Mouse (Mus musculus): ENCODE data around the gene Ank2.

Ank2 gene

GRCm38 (mm10) chr3:126979635-126980034 is 519.5 kb downstream of the Ank2 start:
- POLR2A ChIA-PET, result interaction anchor here in 2 of 4 experiments (0.7 to 1.5 kb wide), 2 partner anchors 19 to 300 kb away, joined by 4 to 12 read pairs; no protein-coding TSS in a partner anchor
- CTCF ChIA-PET, result interaction anchor here (0.5 to 1.8 kb wide), 16 partner anchors 13 to 1518 kb away, joined by 3 to 9 read pairs (median 3); no protein-coding TSS in a partner anchor

- CTCF ChIA-PET, result interaction anchor here (0.6 to 1.8 kb wide), 15 partner anchors 12 to 1420 kb away, joined by 3 to 9 read pairs (median 3); no protein-coding TSS in a partner anchor
- POLR2A ChIA-PET, result interaction anchor here in 2 of 4 experiments (0.7 to 1.5 kb wide), 2 partner anchors 20 to 301 kb away, joined by 4 to 12 read pairs; no protein-coding TSS in a partner anchor
Observed at GRCm38 (mm10) chr3:126978768-126979410, 520.3 kb downstream of the Ank2 start.

DNA sequence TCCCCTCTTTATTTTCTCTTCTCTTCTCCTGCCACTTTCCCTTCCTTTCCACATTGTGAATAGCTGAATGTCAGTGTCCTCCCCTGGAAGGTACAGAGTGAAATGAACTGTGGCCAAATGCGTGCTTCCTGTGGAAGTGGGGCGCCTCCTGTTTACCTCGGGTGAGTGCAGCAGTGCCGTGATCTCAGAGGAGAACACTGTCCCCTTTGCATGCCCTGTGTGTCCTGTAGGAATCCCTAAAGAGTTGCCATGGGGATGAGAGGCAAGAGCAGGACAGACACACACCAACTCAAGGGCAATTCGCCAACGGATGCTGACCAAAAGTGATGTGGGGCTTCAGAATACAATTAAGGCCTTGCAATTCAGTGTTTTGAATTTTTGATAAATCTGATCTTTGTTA is 521.8 kb downstream of the Ank2 start:
- ChIA-PET CTCF (interaction anchor here in 2 of 4 experiments (0.6 to 1.1 kb wide), 2 partner anchors 21 to 278 kb away, joined by 6 to 10 read pairs; no protein-coding TSS in a partner anchor), POLR2A (no interaction called here)

GRCm38 (mm10) chr3:126976793-126977192 is 522.4 kb downstream of the Ank2 start:
- ChIA-PET CTCF (interaction anchor here in 1 of 4 experiments (1.1 kb wide), 1 partner anchor 22 kb away, joined by 10 read pairs; no protein-coding TSS in a partner anchor), POLR2A (no interaction called here)

DNA sequence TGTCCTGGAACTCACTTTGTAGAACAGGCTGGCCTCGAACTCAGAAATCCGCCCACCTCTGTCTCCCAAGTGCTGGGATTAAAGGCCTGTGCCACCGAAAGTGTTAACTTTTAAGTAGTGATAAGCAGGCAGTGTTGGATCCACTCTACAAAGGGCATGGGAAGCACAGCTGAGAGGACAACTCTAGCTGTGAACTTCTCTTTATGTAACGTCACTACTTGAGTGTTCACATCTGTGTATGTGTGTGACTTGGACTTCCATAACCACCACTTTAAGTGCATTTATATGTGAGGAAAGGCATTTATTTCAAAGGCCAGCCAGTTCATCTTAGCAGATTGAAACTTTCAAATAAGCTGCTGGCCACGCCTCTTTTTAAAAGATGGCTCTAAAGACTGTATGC is 523.7 kb downstream of the Ank2 start:
- ChIA-PET CTCF (no interaction called here), POLR2A (no interaction called here)

GRCm38 (mm10) chr3:126973551-126973950 is 525.6 kb downstream of the Ank2 start:
- POLR2A ChIA-PET, result no interaction called here
- CTCF ChIA-PET, result no interaction called here

DNA sequence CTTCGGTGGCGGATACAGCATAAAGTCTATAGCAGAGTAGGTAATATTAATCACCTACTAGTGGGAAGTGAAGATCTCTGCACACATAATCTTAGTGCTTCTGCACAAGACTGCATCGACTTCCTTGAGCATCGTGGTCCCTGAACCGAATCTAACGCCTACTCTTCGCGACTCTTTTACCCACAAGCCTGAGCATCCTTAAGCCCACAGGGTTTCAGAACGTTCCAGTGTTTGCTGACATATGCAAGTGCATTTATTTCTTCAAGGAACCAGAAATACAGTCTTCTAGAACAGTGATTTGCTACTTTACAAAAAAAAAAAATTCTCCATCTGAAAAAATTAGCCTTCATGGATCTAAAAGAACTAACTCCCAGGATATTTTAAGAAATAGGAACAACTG is 527.6 kb downstream of the Ank2 start:
- ChIA-PET CTCF (no interaction called here), POLR2A (no interaction called here)

DNA sequence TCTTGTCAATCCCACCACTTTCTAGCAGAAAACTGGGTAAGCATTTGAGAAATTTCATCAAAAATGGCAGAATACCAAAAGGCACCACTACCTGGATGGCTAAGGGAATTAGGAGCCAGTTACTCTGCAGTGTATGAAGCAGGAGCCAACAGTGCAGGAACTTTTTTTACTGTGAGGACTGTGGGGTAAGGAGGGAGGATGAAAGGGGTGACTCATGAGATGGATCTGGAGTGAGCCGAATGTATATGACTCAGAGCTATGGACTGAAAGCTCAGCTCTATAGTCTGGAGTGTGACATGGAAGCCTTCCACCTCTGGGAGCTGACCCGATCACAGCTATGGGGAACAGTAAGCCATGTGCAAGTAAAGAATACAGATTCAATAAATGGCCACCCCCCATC is 530.4 kb downstream of the Ank2 start:
- CTCF ChIA-PET, result no interaction called here

GRCm38 (mm10) chr3:126965767-126966166 is 533.4 kb downstream of the Ank2 start:
- POLR2A ChIA-PET, result no interaction called here
- CTCF ChIA-PET, result no interaction called here

More for the DNA sequence above, 530.4 kb downstream of the Ank2 start:
- POLR2A ChIA-PET, result no interaction called here

GRCm38 (mm10) chr3:126962326-126962725 is 536.8 kb downstream of the Ank2 start:
- ChIA-PET CTCF (interaction anchor here in 1 of 4 experiments (0.7 kb wide), 1 partner anchor 32 kb away, joined by 3 read pairs; no protein-coding TSS in a partner anchor), POLR2A (no interaction called here)

- CTCF ChIA-PET, result no interaction called here
- POLR2A ChIA-PET, result no interaction called here
Observed at GRCm38 (mm10) chr3:126952698-126953097, 546.5 kb downstream of the Ank2 start.

- ChIA-PET POLR2A (no interaction called here), CTCF (interaction anchor here in 1 of 4 experiments (1.0 kb wide), 1 partner anchor 14 kb away, joined by 4 read pairs; no protein-coding TSS in a partner anchor)
Observed at GRCm38 (mm10) chr3:126946591-126946990, 552.6 kb downstream of the Ank2 start.

DNA sequence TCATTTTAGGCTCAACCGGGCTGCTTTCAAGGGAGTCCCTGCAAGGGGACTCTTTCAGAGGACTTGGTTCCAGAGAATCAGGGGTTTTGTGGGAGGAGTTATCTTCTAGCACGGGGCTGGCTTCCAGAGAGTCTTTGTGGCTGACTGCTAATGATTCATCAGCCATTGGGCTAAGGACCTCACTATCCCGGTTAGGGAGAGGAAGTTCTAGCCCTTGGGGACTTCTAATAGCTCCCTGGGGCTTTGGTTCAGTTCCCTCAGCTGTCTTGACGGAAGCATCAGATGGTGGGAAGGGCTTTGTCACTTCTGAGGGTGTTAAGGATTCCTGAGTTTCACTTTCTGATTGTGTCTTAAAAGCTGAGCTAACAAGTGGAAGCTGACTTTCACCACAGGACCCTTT is 554.3 kb downstream of the Ank2 start:
- POLR2A ChIA-PET, result interaction anchor here in 1 of 4 experiments (0.6 kb wide), 1 partner anchor 652 kb away, joined by 3 read pairs; no protein-coding TSS in a partner anchor

DNA sequence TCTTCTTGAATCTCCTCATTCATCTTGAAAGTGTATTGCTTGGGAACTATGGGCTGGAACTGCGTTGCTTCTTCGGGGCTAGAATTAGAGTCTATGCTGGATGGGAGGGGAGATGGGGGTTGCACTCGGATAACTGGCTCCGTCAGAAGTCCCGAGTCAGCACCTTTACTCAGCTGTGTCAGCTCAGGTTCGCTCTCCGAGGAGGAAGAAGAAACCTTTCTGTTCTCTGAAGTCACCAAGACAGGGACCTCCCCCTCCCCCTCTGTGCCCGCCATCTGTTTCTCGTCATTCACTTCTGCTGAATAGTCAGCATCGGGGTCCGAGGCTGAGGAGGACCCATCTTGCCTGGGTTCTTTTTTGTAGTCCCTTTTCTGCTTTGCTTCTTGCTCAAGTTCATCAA is 555.1 kb downstream of the Ank2 start:
- ChIA-PET POLR2A (no interaction called here), CTCF (interaction anchor here in 1 of 4 experiments (1.7 kb wide), 1 partner anchor 12 kb away, joined by 3 read pairs; no protein-coding TSS in a partner anchor)

More for the DNA sequence above, 554.3 kb downstream of the Ank2 start:
- CTCF ChIA-PET, result interaction anchor here in 1 of 4 experiments (1.7 kb wide), 1 partner anchor 12 kb away, joined by 3 read pairs; no protein-coding TSS in a partner anchor

- POLR2A ChIA-PET, result no interaction called here
- CTCF ChIA-PET, result no interaction called here
Observed at GRCm38 (mm10) chr3:126940452-126940851, 558.7 kb downstream of the Ank2 start.

- POLR2A ChIA-PET, result interaction anchor here in 1 of 4 experiments (0.8 kb wide), 1 partner anchor 335 kb away, joined by 3 read pairs; no protein-coding TSS in a partner anchor
- CTCF ChIA-PET, result interaction anchor here in 3 of 4 experiments (0.6 to 1.2 kb wide), 6 partner anchors 12 to 1071 kb away, joined by 3 to 4 read pairs (median 4); no protein-coding TSS in a partner anchor
Observed at GRCm38 (mm10) chr3:126931884-126932506, 567.2 kb downstream of the Ank2 start.

DNA sequence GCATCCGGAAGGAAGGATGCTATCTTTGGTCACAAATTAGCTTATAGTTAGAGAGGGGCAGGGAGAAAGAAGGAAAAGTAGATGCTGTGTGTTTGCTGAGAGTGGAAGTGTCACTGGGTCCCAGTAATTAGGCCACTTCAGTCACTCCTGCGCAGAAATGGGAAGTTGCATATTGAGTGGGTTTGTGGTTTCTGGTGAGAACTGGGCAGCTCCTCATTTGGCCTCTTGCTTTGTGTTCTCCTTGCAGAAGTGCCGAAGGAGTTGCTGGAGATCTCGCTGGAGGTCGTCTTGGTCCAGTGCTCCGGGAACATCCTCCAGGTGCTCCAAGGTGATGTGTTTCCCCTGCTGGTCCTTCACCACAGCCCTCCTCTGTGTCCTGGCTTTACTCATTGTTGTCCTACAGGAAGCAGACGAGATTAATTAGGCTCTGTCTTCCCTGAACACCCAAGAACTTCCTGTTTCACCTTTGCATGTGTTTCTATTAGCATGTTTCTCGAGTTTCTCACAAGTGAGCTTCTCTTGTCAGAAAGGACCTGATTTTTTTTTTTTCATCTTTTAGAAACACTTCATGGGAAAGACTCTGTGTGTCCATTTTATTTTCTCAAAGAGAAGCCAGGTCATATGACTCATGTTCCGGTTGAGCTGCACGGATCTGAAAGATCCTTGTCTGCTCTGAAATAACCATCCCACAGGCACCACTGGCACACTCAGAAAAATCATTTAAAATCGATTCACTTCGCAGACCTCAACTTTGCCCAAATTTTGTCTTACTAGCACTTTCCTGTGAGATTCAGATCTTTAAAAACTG is 575.4 kb downstream of the Ank2 start:
- POLR2A ChIA-PET, result no interaction called here
- CTCF ChIA-PET, result interaction anchor here in 1 of 4 experiments (0.6 kb wide), 1 partner anchor 1314 kb away, joined by 5 read pairs; no protein-coding TSS in a partner anchor

DNA sequence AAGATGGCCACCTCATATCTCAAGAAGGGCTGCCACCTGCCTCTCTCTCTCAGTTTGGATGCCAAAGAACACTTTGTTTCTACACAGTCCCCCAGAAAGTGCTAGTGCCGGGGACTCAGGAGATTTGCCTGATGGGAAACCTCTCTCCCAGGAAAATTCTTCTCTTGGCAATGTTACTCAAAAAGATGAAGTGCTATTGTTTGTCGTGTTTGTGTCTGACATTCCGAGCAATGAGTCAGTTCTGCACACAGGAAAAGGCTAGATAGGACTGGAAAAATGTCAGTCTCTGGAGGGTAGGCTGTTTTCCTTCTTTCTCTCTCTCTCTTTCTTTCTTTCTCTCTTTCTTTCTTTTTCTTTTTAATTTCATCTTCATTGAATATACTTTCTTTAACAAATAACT is 577.2 kb downstream of the Ank2 start:
- ChIA-PET POLR2A (no interaction called here), CTCF (interaction anchor here in 1 of 4 experiments (0.7 kb wide), 1 partner anchor 94 kb away, joined by 5 read pairs; no protein-coding TSS in a partner anchor)

DNA sequence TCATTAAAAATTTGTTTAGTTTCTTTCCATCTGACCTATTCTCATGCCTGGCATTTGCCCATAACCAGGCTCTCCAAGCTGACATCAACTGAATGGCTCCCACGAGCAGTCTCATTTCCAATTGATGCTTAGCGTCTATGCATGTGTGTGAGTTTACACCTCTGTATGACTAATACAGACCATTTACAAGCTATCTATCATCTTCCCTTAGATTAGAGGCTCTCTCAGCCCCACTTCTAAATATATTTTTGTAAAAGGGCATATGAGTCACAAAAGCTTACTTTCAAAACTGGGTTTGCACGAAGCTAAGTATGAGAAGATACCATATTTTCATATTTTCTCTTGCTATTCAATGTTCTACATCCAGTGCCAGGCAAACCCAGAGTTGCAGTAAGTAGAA is 578.9 kb downstream of the Ank2 start:
- ChIA-PET CTCF (no interaction called here), POLR2A (no interaction called here)
